Mouse (Mus musculus): ENCODE results near the gene Prkca.

Gene Prkca

DNA sequence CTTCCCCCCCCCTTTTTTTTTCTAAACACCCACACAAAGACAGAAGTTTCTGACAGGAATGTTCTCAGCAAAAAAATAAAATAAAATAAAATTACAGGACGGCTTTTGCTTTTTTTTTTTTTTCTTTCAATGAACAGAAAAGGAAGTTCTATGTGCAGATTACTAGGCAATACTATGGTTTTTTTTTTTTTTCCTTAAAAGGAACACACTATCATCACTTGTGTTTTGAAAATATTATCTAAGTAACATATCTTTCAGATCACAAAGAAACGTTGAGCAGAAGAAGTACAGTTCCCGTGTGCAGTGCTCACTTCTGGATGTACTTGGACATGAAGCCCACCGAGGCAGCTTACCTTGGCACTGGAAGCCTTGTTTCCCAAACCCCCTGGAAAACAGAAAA, 3.4 kb downstream of the Prkca start:
- DNase-seq (ENCODE audit: low read depth, low spot score): no peak

DNA sequence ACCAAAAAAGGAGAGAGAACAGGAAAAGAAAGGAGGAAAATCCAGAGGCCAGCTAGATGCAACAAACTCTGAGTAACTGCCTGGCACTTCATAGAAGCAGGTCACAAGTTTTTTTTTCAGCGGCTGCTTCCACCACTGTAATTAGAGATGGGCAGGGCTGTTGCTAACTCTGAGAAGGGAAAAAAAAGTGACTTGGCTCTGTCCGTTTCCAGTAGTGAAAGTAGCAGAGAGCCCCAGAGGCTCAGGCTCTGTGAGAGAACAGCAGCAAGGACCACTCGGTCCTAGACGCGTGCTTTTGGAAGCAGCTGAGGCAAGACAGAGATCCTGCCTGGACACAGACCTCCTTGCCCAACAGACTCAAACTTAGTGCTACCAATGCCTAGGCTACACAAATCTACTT, 7.3 kb downstream of the Prkca start:
- peak; percentile 83 for DNase-seq (ENCODE audit: low read depth, low spot score)

- DNase-seq (ENCODE audit: low read depth, low spot score): no peak
Measured at GRCm38 (mm10) chr11:108335536-108335935, 8.2 kb downstream of the Prkca start.

DNA sequence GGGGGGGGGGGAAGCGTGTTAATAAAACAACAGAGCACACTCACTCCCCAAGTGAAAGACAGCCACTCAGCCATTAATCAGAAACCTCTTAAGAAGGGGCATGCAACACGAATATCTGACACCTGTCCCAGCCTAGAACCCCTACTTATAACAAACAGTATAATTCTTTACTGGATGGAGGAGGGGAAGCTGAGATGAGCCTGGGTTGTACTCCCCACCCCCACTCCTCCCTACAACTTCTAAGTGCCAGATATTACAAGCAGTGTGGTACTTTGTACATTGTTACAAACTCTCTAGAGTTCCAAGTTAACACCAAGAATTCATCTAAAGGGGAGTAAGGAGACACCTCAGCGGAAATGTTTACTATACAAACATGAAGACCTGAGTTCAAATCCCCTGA, 9.1 kb downstream of the Prkca start:
- no peak for DNase-seq (ENCODE audit: low read depth, low spot score)

DNA sequence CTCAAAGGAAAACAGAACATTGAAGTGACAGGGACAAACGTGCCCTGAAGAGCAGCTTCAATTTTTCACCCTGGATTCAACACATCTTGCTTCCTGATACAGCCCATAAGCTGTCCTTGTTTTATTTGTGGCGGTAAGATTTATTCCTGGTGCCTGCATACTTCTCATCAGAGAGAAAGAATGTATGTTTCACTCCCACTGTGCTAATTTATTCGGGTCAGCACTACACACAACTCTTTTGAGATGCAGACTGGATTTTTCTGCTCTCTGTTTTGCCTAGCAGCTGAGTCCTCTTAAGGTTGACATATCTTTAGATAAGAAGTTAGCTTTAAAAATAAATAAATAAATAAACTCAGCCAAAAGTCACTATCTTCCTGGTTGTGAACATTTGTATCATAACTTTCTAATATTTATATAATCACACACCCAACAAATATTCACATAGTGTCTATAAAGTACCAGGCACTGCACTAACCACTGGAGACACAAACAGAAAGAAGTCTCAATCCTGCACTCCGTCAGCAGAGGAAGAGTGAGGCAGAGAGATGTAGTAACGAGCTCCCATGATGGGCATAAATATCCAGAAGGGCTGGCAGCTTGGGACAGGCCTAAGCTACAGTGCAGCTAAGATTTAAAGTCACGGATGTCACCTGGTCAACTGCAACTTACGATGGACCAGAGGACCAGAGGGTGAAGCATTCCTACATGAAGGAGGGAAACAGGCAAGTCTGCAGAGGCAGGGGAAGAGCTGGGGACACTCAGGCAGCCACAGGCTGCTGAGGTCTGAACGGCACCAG, 9.9 kb downstream of the Prkca start:
- no peak for DNase-seq (ENCODE audit: low read depth, low spot score)

- DNase-seq (ENCODE audit: low read depth, low spot score): no peak
Measured at GRCm38 (mm10) chr11:108333006-108333405, 10.7 kb downstream of the Prkca start.

DNA sequence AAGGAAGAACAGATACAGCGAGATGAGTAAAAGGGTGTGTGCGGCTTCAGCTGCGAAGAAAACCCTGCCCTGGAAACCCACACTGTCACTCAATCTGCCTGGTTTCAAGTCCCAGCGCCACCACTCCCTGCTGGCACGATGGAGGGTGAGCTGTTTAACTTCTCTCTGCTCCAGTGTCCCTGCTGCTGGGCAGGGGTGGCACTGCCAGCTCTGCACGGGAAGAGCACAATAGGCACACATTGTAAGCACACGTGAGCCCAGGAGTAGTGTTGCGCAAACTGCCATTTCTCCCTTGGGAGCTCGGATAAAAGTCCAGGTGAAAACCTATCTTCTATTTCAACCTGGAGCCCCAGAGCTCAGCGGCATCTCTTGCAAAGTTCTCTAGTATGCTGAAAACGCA, 12.9 kb downstream of the Prkca start:
- DNase-seq (ENCODE audit: low read depth, low spot score): no peak

GRCm38 (mm10) chr11:108325943-108326342, 17.8 kb downstream of the Prkca start:
- no peak for DNase-seq (ENCODE audit: low read depth, low spot score)

- no peak for DNase-seq (ENCODE audit: low read depth, low spot score)
Measured at GRCm38 (mm10) chr11:108322156-108322555, 21.6 kb downstream of the Prkca start.

GRCm38 (mm10) chr11:108320561-108320960, 23.2 kb downstream of the Prkca start:
- DNase-seq (ENCODE audit: low read depth, low spot score): no peak

- no peak for DNase-seq (ENCODE audit: low read depth, low spot score)
Measured at GRCm38 (mm10) chr11:108319162-108319561, 24.6 kb downstream of the Prkca start.

GRCm38 (mm10) chr11:108317878-108318277, 25.9 kb downstream of the Prkca start:
- no peak for DNase-seq (ENCODE audit: low read depth, low spot score)

DNA sequence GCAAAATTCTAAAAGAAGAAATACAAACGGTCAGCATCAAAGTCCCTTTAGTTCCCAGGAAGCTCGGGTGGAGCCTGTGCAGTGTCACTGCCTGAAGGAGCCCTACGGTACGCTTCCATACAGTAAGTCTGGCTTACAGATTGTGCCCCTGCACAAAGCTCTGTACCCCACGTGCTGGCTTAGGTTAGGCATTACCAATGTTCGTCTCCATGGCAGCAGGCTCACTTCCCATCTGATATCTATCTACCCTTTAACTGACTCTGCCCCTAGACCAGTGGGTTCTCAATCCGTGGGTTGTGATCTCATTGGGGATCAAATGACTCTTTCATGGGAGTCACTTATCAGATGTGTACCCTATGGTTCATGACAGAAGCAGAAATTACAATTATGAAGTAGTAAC, 28.0 kb downstream of the Prkca start:
- no peak for DNase-seq (ENCODE audit: low read depth, low spot score)

DNA sequence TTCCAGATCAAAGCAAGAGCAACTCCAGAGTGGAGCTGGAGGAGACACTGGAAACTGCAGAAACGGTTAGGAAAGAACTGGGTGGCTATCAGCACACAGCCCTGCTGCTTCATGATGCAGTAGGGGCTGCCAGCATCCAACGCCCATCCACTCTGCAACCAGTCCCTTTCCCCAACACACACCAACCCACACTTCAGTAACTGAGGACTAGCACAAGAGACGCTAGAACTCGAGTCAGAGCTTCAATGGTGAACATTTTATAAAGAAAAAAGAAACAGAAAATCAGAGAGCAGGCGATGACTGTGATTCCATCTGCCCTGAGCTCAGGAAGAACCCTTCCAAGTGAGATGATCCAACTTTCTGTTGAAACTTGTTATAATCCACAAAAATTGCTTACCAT, 31.2 kb downstream of the Prkca start:
- no peak for DNase-seq (ENCODE audit: low read depth, low spot score)

DNA sequence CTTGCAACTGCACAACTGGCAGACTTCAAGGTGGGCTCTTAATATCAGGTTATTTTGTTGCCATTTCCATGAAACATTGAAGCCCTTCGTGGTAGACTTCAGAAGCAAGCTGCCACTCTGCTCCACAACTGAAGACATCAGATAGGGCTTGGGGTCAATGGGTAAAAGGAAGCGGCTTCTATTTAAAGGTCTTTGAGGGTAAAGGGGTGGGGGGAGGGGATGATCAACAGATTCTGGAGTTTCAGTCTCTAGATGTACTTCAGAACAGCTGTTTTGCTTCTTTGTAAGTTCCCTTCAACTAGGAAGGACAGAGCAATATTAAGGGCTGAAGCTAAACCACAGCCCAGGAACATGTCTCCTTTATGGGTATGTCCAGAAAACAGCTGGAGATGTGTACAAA, 31.8 kb downstream of the Prkca start:
- DNase-seq (ENCODE audit: low read depth, low spot score): no peak

GRCm38 (mm10) chr11:108309791-108310190, 33.9 kb downstream of the Prkca start:
- no peak for DNase-seq (ENCODE audit: low read depth, low spot score)

- no peak for DNase-seq (ENCODE audit: low read depth, low spot score)
Measured at GRCm38 (mm10) chr11:108308253-108308652, 35.5 kb downstream of the Prkca start.

GRCm38 (mm10) chr11:108307258-108307657, 36.5 kb downstream of the Prkca start:
- peak; percentile 56 for DNase-seq (ENCODE audit: low read depth, low spot score)

GRCm38 (mm10) chr11:108303787-108304186, 39.9 kb downstream of the Prkca start:
- DNase-seq (ENCODE audit: low read depth, low spot score): no peak

- no peak for DNase-seq (ENCODE audit: low read depth, low spot score)
Measured at GRCm38 (mm10) chr11:108301796-108302490, 41.8 kb downstream of the Prkca start.

- DNase-seq (ENCODE audit: low read depth, low spot score): no peak
Measured at GRCm38 (mm10) chr11:108301036-108301435, 42.7 kb downstream of the Prkca start.

DNA sequence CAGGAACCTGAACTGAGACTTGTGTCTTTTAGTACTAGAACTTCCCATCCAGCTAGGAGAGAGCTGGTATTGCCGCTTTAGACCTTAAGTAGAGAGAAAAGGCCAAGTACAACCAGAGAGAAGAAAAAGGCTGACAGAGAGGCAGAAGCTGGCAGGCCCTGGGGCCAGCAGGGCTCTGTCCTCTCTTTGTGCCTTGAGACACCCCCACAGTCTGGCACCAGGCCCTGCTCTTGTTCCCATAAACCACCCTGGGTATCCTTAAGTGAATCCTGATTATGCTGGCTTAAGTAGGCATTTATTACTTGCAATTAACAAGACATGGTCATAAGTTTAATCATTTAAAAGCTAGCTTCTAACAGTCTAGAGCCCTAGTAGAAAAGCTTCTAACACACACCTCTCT, 43.3 kb downstream of the Prkca start:
- no peak for DNase-seq (ENCODE audit: low read depth, low spot score)

DNA sequence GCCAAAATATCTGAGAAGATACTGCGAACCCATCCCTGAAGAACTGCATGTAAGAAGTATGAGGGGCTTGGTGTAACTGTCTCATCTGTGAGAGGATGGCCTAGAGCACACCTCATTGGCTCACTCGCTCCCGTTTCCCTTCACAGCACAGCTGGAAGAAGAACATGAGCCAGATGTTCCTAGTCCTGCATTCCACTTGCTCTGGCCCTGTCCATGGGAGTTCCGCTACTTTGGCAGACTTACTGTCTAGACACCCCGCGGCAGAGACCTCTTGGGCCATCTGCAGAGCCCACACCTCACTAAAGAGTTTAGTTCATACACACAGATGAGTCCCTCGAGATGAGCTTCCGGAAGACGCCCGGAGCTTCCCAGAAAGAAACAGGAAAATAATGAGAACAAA, 43.8 kb downstream of the Prkca start:
- no peak for DNase-seq (ENCODE audit: low read depth, low spot score)
